In genomic region chr13:34724831-34725592, GRCm38 (mm10) we compare ENCODE assay signal across 10 mouse cellular contexts. TPM values are rescaled to one million over a fixed set of nuclear protein-coding genes. Genes with fewer than 3 reads are reported as not detected.
A peak's percentile ranks its signal among the peaks of the same experiment; 100 is the strongest.
DNase-seq lines count a peak whose midpoint lies in the region; ATAC-seq and TF ChIP-seq lines count a peak whose summit lies in the region.
"Had no signal": no experiment of that assay in that cellular context is flagged by ENCODE, and none has a peak within 500 bp of the region (broad histone marks: within the 10 kb centered on the region; RNA-seq: fewer than 3 reads in every experiment).

No protein-coding gene starts in this region.

- H3K9me3 ChIP-seq in lung, embryonic 14.5 days (ENCODE audit: low read depth, low read length): no peaks in the 10 kb centered on the region
- no peaks in the 10 kb centered on the region for H3K9me3 ChIP-seq in stomach, embryonic 15.5 days
- H3K9me3 ChIP-seq in forebrain, embryonic 12.5 days: no peaks in the 10 kb centered on the region

- 38% methylated on average over 8 of the region's 8 CpGs for WGBS in lung, embryonic 14.5 days
- 53% methylated on average over 8 of the region's 8 CpGs for WGBS in stomach, embryonic 15.5 days
- WGBS in forebrain, embryonic 12.5 days: 81% methylated on average over 8 of the region's 8 CpGs

- no peaks in the 10 kb centered on the region for H3K36me3 ChIP-seq in lung, embryonic 14.5 days (ENCODE audit: insufficient read depth)
- no peaks in the 10 kb centered on the region for H3K36me3 ChIP-seq in stomach, embryonic 15.5 days
- H3K36me3 ChIP-seq in forebrain, embryonic 12.5 days (replicated peaks): no peaks in the 10 kb centered on the region

- peak overlapping the region; percentile 87 for H3K27ac ChIP-seq in lung, embryonic 14.5 days (ENCODE audit: low read depth)
- H3K27ac ChIP-seq in stomach, embryonic 15.5 days: 0 out of 2 replicates have a peak overlapping the region, but pooled peaks have one; percentile 82
- H3K27ac ChIP-seq in forebrain, embryonic 12.5 days: no peak overlapping the region

- peaks cover 21% of the 10 kb centered on the region for H3K4me1 ChIP-seq in lung, embryonic 14.5 days (ENCODE audit: insufficient read depth)
- H3K4me1 ChIP-seq in stomach, embryonic 15.5 days: peaks cover 12% of the 10 kb centered on the region
- H3K4me1 ChIP-seq in forebrain, embryonic 12.5 days: no peaks in the 10 kb centered on the region

- no peak overlapping the region for H3K4me3 ChIP-seq in lung, embryonic 14.5 days (ENCODE audit: low read depth, low read length)
- no peak overlapping the region for H3K4me3 ChIP-seq in stomach, embryonic 15.5 days (replicated peaks)
- H3K4me3 ChIP-seq in forebrain, embryonic 12.5 days (replicated peaks): no peak overlapping the region

- no peaks in the 10 kb centered on the region for H3K27me3 ChIP-seq in lung, embryonic 14.5 days (ENCODE audit: insufficient read depth, low read length)
- H3K27me3 ChIP-seq in stomach, embryonic 15.5 days (replicated peaks): no peaks in the 10 kb centered on the region
- H3K27me3 ChIP-seq in forebrain, embryonic 12.5 days: no peaks in the 10 kb centered on the region

- ATAC-seq in lung, embryonic 14.5 days (ENCODE audit: insufficient read depth): peak; percentile 72
- peak; percentile 48 for ATAC-seq in stomach, embryonic 15.5 days (ENCODE audit: insufficient read depth, low FRiP score, low read depth)
- no peak for ATAC-seq in activated CD4-positive, CD25-positive, alpha-beta regulatory T cell, adult 4 months
- no peak for ATAC-seq in forebrain, embryonic 12.5 days (ENCODE audit: low FRiP score)

- DNase-seq in lung, embryonic 14.5 days: peak; percentile 73
- no peak for DNase-seq in lung, adult 18-20 months
- DNase-seq in forelimb bud, embryonic 11.5 days (ENCODE audit: low read depth, low spot score): peak; percentile 69
- peak; percentile 9 to 27 for DNase-seq in kidney, postnatal 36 days

- H3K4me2 ChIP-seq in lung, embryonic 14.5 days: peak overlapping the region; percentile 51
- H3K4me2 ChIP-seq in stomach, embryonic 15.5 days: no peak overlapping the region
- no peak overlapping the region for H3K4me2 ChIP-seq in forebrain, embryonic 12.5 days

- H3K9ac ChIP-seq in lung, embryonic 14.5 days: no peak overlapping the region
- H3K9ac ChIP-seq in stomach, embryonic 15.5 days: no peak overlapping the region
- no peak overlapping the region for H3K9ac ChIP-seq in forebrain, embryonic 12.5 days

- TF ChIP-seq CTCF in lung, embryonic 14.5 days (IDR thresholded peaks at IDR 0.05; ENCODE audit: low read depth): no peak

RNA-seq across cellular contexts. Expression of gene Fam50b, which starts 9.6 kb away (rescaled TPM):
- 0.15 TPM in 1 of 2 replicates, not detected in the other for polyA plus RNA-seq in lung, embryonic 14.5 days (2014; fragmentation: Nextera tagmentation; extraction: Ambion mirVana)
- not detected in 2 replicates for polyA plus RNA-seq in stomach, embryonic 15.5 days (2015; fragmentation: Nextera tagmentation; extraction: Ambion mirVana)
- polyA plus RNA-seq in activated CD4-positive, CD25-positive, alpha-beta regulatory T cell, adult 4 months (2017; shearing (Covaris generic)): not detected
- not detected in 2 replicates for polyA plus RNA-seq in forebrain, embryonic 12.5 days (2016; fragmentation: Nextera tagmentation; extraction: Ambion mirVana)
- polyA plus RNA-seq: forebrain, embryonic 11.5 days; large intestine, adult 2 months; myocyte had no signal

Comparison
In these comparisons a context has a peak if more than half of its experiments do, and no peak if none do; other contexts are left out.
1. DNase-seq: peak in lung, embryonic 14.5 days (single experiment), forelimb bud, embryonic 11.5 days (single experiment) and kidney, postnatal 36 days (2 of 2); none in lung, adult 18-20 months (0 of 2).
2. ATAC-seq: peak in lung, embryonic 14.5 days (single experiment) and stomach, embryonic 15.5 days (single experiment); none in activated CD4-positive, CD25-positive, alpha-beta regulatory T cell, adult 4 months (single experiment) and forebrain, embryonic 12.5 days (single experiment).